Mouse (Mus musculus) megakaryocyte-erythroid progenitor cell, adult 5-6 weeks (primary cell): Measurements from ENCODE around the gene Mtap. TPM values are rescaled to one million over a fixed set of nuclear protein-coding genes. Genes with fewer than 3 reads are reported as not detected.
A peak's percentile ranks its signal among the peaks of the same experiment; 100 is the strongest.

ENCODE experiments used
- ATAC-seq: replicated peaks from 2 replicates; pipeline ENCODE4 v1.8.0; 2016; ENCODE audit warnings: mild to moderate bottlenecking, inconsistent platforms; ENCODE audit not compliant: severe bottlenecking, poor library complexity, low FRiP score, low TSS enrichment
- total RNA-seq, 2 experiments: library from RNA; stranded (forward) in 1 of 2; stranded (reverse) in 1 of 2; fragments of 200-1000, 215-1000 nt in 1 of 2; fragments of >200 nt in 1 of 2; fragmentation: Nextera tagmentation in 1 of 2; gene quantifications; 2 replicates each; pipeline ENCODE4 v1.2.3; 2014 to 2017

Mtap gene
- total RNA-seq (2014; fragmentation: Nextera tagmentation) (30.9 and 31.5 TPM in 2 replicates), total RNA-seq (2017) (50.6 and 58.4 TPM in 2 replicates)

- ATAC-seq, result peak; percentile 88
Measured at GRCm38 (mm10) chr4:89136906-89137541, at the start of gene Mtap. Gene Mtap, plus strand, starts transcription at chr4:89137122.

GRCm38 (mm10) chr4:89089110-89089509 lies 47.8 kb upstream of the Mtap start:
- no peak for ATAC-seq

- no peak for ATAC-seq
Measured at GRCm38 (mm10) chr4:89090217-89090616, 46.7 kb upstream of the Mtap start.

DNA sequence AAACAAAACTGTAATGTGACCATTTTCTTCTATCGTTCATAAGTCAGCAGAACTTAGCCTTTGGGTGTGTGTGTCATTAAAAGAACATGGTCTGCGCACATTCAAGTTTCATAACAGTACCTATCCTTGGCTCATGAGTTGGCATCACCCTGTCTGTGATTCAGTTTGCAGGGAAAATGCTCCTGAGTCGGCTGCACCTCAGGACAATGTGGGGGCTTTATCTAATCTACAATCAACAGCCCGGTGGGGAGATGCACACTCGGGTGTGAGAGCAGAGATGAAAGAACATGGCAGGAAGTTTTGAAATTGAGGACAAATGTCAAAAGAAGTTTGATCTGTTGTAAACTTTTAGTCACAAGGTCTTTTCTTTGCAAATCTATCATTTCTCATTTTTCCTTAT lies 44.8 kb upstream of the Mtap start:
- peak; percentile 52; the same call in 1 of the 2 replicates for ATAC-seq

- no peak for ATAC-seq
Measured at GRCm38 (mm10) chr4:89094773-89095172, 42.1 kb upstream of the Mtap start.

- ATAC-seq, result no peak
Measured at GRCm38 (mm10) chr4:89098261-89098660, 38.7 kb upstream of the Mtap start.

DNA sequence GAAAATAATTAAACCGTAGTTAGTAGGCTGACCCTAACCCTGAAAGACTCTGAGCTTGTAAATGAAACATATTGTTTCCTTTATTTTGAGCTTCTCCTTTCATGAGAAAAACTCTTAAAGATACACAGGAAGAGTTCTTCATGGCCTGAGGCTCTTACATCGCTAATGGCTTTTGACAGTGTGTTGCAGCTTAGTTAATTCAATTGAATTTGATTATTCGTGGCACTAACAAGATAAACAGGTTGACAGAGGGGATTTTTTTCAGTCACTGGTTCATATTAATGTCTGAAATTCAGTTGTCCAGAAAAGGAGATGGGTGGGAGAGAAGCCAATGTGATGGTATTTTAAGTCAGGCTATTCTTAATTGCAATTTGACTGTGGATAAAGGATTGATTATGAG lies 35.6 kb upstream of the Mtap start:
- ATAC-seq, result no peak

DNA sequence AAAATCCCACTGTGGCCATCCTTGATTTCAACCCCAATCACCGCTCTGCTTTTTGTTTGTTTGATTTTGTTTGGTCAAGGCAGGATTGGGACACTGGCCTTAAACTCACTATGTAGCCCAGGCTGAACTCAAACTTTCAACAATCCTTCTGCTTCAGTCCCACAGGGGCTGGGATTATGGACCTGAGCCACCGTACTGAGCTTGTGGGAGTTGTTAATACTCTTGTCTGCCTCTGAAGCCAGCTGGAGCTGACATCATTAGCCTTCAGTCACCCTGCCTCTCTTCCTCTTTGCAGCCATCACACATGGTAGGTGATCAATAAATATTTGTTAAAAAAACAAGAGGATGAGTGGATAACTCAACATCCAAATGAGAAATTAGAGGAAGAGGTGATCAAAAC lies 34.6 kb upstream of the Mtap start:
- no peak for ATAC-seq

GRCm38 (mm10) chr4:89105486-89105885 lies 31.4 kb upstream of the Mtap start:
- no peak for ATAC-seq

DNA sequence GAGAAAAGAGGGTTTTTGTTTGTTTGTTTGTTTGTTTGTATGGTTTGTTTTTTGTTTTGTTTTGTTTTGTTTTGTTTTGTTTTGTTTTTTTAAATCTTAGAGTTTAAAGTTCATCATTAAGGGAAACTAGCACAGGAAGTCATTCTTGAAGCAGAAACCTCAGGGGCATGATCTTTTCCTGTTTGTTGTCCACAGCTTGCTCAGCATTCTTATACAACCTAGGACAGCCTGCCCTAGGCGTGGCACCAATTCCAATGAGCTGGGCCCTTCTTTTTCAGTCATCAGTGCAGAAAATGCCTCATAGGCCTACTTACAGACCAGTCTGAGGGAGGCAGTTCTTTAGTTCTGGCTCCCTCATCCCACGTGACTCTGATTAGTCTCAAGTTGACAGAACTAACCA lies 30.4 kb upstream of the Mtap start:
- no peak for ATAC-seq

GRCm38 (mm10) chr4:89112168-89112710 lies 24.7 kb upstream of the Mtap start:
- ATAC-seq, result peak; percentile 67; the same call in 1 of the 2 replicates

- peak; percentile 75 for ATAC-seq
Measured at GRCm38 (mm10) chr4:89112782-89113181, 24.1 kb upstream of the Mtap start.

- ATAC-seq, result no peak
Measured at GRCm38 (mm10) chr4:89116006-89116405, 20.9 kb upstream of the Mtap start.

DNA sequence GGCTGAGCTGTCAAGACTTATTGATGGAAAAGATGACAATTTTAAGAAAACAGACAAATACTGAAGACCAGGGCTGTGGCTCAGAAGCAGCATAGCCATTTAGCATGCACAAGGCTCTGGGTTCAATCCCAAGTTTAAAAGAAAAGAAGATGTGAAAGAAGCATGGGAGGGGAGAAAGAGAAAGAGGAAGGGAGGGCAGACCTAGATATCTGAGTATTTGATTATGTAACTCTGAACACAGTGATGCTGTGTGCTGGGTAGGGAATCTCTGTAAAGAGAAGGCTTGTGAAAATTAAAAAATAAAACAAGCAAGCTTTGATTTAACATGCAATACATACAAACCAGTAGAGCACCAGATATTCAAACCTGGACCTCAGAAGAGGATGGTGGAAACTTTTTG lies 17.0 kb upstream of the Mtap start:
- ATAC-seq, result no peak

DNA sequence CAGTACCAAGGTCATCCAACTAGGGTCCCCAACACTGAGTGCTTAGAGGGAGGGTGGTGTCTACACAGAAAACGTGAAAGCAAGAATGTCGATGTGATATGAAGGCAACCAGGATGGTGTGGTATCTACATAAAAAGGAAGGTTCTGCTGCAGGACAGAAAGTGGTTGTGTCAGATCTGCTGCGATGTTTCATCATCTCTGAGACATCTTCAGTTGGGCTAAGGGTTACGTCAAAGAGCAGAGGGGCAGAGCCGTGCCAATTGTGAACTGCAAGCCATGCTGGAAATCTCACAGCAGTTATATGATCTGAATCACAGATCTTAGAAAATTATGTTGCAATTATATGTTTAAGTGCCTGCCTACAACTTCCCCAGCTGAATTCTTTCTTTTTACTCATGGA lies 16.6 kb upstream of the Mtap start:
- no peak for ATAC-seq

DNA sequence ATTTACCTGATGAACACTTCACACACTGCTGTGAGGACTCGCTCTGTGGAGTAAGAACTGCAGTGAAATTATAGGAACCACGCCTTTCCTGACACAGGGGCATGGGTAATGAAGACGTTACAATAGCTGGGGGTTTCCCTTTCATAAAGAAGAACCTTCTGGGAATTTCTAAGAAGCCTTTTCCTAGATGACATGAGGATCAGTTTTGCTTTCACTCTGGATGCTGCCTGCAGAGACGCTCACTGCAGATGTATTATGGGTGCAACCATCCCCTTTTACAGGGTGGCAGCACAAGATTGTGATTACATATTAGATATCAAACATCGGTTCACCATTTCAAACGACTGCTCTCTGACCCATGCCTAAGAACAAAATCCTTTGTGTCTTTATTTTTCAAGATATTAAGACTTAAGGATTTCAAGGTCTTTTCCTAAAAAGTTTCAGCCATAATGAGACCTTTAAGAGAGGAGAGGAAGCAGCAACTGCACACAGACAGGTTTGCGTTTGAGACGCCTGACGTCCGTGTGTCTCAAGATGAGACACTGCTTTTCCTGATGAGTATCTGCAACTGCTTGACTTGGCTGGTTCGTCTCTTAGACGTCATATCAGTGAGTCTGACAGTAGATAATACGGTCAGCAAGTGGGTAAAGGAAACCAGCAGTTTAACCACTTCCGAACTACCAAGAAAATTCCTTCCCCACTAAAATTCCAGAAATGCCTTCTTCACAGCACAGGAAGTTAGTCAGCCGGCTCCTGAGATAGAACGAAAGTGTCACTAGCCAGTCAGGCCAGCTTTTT lies 13.3 kb upstream of the Mtap start:
- ATAC-seq, result peak; percentile 64

- no peak for ATAC-seq
Measured at GRCm38 (mm10) chr4:89127674-89128073, 9.2 kb upstream of the Mtap start.

GRCm38 (mm10) chr4:89128080-89128936 lies 8.6 kb upstream of the Mtap start:
- peak; percentile 86 for ATAC-seq

DNA sequence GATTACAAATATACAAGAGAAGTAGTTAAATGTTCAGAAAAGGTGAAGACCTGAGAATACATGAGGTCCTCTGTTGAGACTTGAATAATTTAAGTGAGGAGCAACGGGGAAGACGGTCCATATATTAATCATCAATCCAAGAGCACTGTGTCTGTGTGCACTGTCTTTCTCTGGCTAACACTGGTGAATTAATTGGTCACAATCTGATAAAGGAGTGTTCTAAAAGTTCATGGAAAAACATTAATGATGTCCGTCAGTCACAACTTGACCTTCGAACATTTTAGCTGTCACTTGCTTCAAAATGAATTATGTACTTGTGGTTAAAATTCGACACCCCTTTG lies 8.0 kb upstream of the Mtap start:
- ATAC-seq, result no peak
